Mouse (Mus musculus): ENCODE data around the gene Bcar1.

Gene Bcar1

GRCm38 (mm10) chr8:111715514-111715913, 28.1 kb downstream of the Bcar1 start:
- DNase-seq (ENCODE audit: low spot score) = no peak

- no peak for DNase-seq (ENCODE audit: low spot score)
These were observed 29.3 kb downstream of the Bcar1 start for GRCm38 (mm10) chr8:111714295-111714694.

- DNase-seq (ENCODE audit: low spot score) = no peak
These were observed 29.8 kb downstream of the Bcar1 start for GRCm38 (mm10) chr8:111713817-111714216.

GRCm38 (mm10) chr8:111713291-111713690, 30.3 kb downstream of the Bcar1 start:
- DNase-seq (ENCODE audit: low spot score) = no peak

- no peak for DNase-seq (ENCODE audit: low spot score)
These were observed 31.0 kb downstream of the Bcar1 start for GRCm38 (mm10) chr8:111712588-111712987.

GRCm38 (mm10) chr8:111712135-111712534, 31.5 kb downstream of the Bcar1 start:
- DNase-seq (ENCODE audit: low spot score) = no peak

GRCm38 (mm10) chr8:111710777-111711485, 32.7 kb downstream of the Bcar1 start:
- no peak for DNase-seq (ENCODE audit: low spot score)

- no peak for DNase-seq (ENCODE audit: low spot score)
These were observed 34.4 kb downstream of the Bcar1 start for GRCm38 (mm10) chr8:111709223-111709622.

GRCm38 (mm10) chr8:111708265-111708664, 35.3 kb downstream of the Bcar1 start:
- no peak for DNase-seq (ENCODE audit: low spot score)

- no peak for DNase-seq (ENCODE audit: low spot score)
These were observed 37.9 kb downstream of the Bcar1 start for GRCm38 (mm10) chr8:111705699-111706098.

GRCm38 (mm10) chr8:111705222-111705621, 38.4 kb downstream of the Bcar1 start:
- DNase-seq (ENCODE audit: low spot score) = no peak

GRCm38 (mm10) chr8:111704585-111704984, 39.0 kb downstream of the Bcar1 start:
- no peak for DNase-seq (ENCODE audit: low spot score)

GRCm38 (mm10) chr8:111701380-111701779, 42.2 kb downstream of the Bcar1 start:
- no peak for DNase-seq (ENCODE audit: low spot score)

GRCm38 (mm10) chr8:111700740-111701139, 42.9 kb downstream of the Bcar1 start:
- no peak for DNase-seq (ENCODE audit: low spot score)

- DNase-seq (ENCODE audit: low spot score) = no peak
These were observed 43.4 kb downstream of the Bcar1 start for GRCm38 (mm10) chr8:111700201-111700600.

- DNase-seq (ENCODE audit: low spot score) = no peak
These were observed 44.6 kb downstream of the Bcar1 start for GRCm38 (mm10) chr8:111699035-111699434.

GRCm38 (mm10) chr8:111697655-111698054, 46.0 kb downstream of the Bcar1 start:
- no peak for DNase-seq (ENCODE audit: low spot score)

GRCm38 (mm10) chr8:111695441-111695840, 48.2 kb downstream of the Bcar1 start:
- no peak for DNase-seq (ENCODE audit: low spot score)

- no peak for DNase-seq (ENCODE audit: low spot score)
These were observed 50.3 kb downstream of the Bcar1 start for GRCm38 (mm10) chr8:111693261-111693741.

- no peak for DNase-seq (ENCODE audit: low spot score)
These were observed 52.6 kb downstream of the Bcar1 start, which contains the start of gene Ctrb1 for GRCm38 (mm10) chr8:111690960-111691445. TSS of gene Ctrb1 (minus strand) at chr8:111691010.

- no peak for DNase-seq (ENCODE audit: low spot score)
These were observed 56.7 kb downstream of the Bcar1 start for GRCm38 (mm10) chr8:111686881-111687280.

GRCm38 (mm10) chr8:111682521-111682920, 61.1 kb downstream of the Bcar1 start:
- DNase-seq (ENCODE audit: low spot score) = no peak

GRCm38 (mm10) chr8:111681153-111681552, 62.5 kb downstream of the Bcar1 start:
- no peak for DNase-seq (ENCODE audit: low spot score)

Measured in ovary, adult 18-20 months (tissue).